Mouse (Mus musculus) myocyte (in vitro differentiated cells): ENCODE results near the gene Hbq1b. TPM values are rescaled to one million over a fixed set of nuclear protein-coding genes. Genes with fewer than 3 reads are reported as not detected.
"Not testable (repeated sequence)": the region's sequence is repeated elsewhere in the genome, so short reads cannot be mapped to it uniquely, and the experiment has no call there.

Source experiments
- H3K27me3 ChIP-seq: one replicate; pipeline ENCODE4 v1.6.1; 2011; ENCODE audit not compliant: control insufficient read depth, insufficient read depth, insufficient read length
- H3K36me3 ChIP-seq: one replicate; pipeline ENCODE4 v1.6.1; 2011; ENCODE audit not compliant: control insufficient read depth, insufficient read depth
- H3K4me2 ChIP-seq: one replicate; pipeline ENCODE4 v1.6.1; 2011; ENCODE audit warnings: low read depth, control low read depth
- H3K4me3 ChIP-seq: one replicate; pipeline ENCODE4 v1.5.1; 2011; ENCODE audit warnings: mild to moderate bottlenecking, control low read depth, moderate library complexity
- H3K79me2 ChIP-seq: one replicate; pipeline ENCODE4 v1.6.1; 2011; ENCODE audit not compliant: control insufficient read depth, insufficient read depth
- H3ac ChIP-seq: one replicate; pipeline ENCODE4 v1.6.1; 2011; ENCODE audit not compliant: control insufficient read depth, insufficient read length
- CEBPB ChIP-seq: IDR thresholded peaks from 2 replicates; pipeline ENCODE4 v1.6.1; 2011; ENCODE audit warnings: mild to moderate bottlenecking, moderate library complexity; ENCODE audit not compliant: poor library complexity, insufficient read depth, severe bottlenecking
- E2F4 ChIP-seq: IDR thresholded peaks from one replicate; pipeline ENCODE4 v1.6.1; 2011; ENCODE audit warnings: mild to moderate bottlenecking, control low read depth, moderate library complexity; ENCODE audit not compliant: insufficient read depth
- MAX ChIP-seq: IDR thresholded peaks from one replicate; pipeline ENCODE4 v1.6.1; 2011; ENCODE audit warnings: low read depth, mild to moderate bottlenecking, control low read depth
- MYOD1 ChIP-seq, 3 experiments: IDR thresholded peaks; one replicate each; pipeline ENCODE4 v1.6.1; 2011; ENCODE audit warnings: control low read depth in 2 of 3, low read depth in 2 of 3, mild to moderate bottlenecking in 2 of 3, moderate library complexity in 1 of 3; ENCODE audit not compliant: insufficient read length in 2 of 3, control insufficient read depth in 1 of 3
- MYOG ChIP-seq, 3 experiments: IDR thresholded peaks; one replicate each; pipeline ENCODE4 v1.6.1; 2011; ENCODE audit warnings: control low read depth in 2 of 3, low read depth in 2 of 3, mild to moderate bottlenecking in 2 of 3; ENCODE audit not compliant: insufficient read length in 2 of 3, control insufficient read depth in 1 of 3, insufficient read depth in 1 of 3
- POLR2A ChIP-seq: IDR thresholded peaks from one replicate; pipeline ENCODE4 v1.6.1; 2011; ENCODE audit warnings: low read depth, mild to moderate bottlenecking, control low read depth, moderate library complexity; ENCODE audit not compliant: insufficient read length
- POLR2AphosphoS2 ChIP-seq: IDR thresholded peaks from one replicate; pipeline ENCODE4 v1.6.1; 2011; ENCODE audit warnings: low read depth, control low read depth; ENCODE audit not compliant: insufficient read length
- REST ChIP-seq: IDR thresholded peaks from one replicate; pipeline ENCODE4 v1.6.1; 2011; ENCODE audit warnings: mild to moderate bottlenecking, control low read depth, moderate library complexity; ENCODE audit not compliant: insufficient read depth, insufficient read length
- SRF ChIP-seq: IDR thresholded peaks from one replicate; pipeline ENCODE4 v1.6.1; 2011; ENCODE audit warnings: low read depth; ENCODE audit not compliant: control insufficient read depth, insufficient read length
- TCF12 ChIP-seq: IDR thresholded peaks from one replicate; pipeline ENCODE4 v1.6.1; 2011; ENCODE audit warnings: mild to moderate bottlenecking, control low read depth; ENCODE audit not compliant: poor library complexity, insufficient read depth, severe bottlenecking
- TCF3 ChIP-seq: IDR thresholded peaks from one replicate; pipeline ENCODE4 v1.6.1; 2011; ENCODE audit warnings: low read depth, control low read depth; ENCODE audit not compliant: insufficient read length
- USF1 ChIP-seq: IDR thresholded peaks from one replicate; pipeline ENCODE4 v1.6.1; 2011; ENCODE audit warnings: low read depth, mild to moderate bottlenecking, control low read depth, moderate library complexity
- polyA plus RNA-seq: library from polyadenylated mRNA; unstranded; fragments of >200 nt; fragmentation: generic; extraction: Trizol; gene quantifications from one replicate; pipeline ENCODE4 v1.2.1, GENCODE M21; 2012; ENCODE audit warnings: missing spikeins

Gene Hbq1b
- polyA plus RNA-seq, 1 experiment = 0.16 TPM

DNA sequence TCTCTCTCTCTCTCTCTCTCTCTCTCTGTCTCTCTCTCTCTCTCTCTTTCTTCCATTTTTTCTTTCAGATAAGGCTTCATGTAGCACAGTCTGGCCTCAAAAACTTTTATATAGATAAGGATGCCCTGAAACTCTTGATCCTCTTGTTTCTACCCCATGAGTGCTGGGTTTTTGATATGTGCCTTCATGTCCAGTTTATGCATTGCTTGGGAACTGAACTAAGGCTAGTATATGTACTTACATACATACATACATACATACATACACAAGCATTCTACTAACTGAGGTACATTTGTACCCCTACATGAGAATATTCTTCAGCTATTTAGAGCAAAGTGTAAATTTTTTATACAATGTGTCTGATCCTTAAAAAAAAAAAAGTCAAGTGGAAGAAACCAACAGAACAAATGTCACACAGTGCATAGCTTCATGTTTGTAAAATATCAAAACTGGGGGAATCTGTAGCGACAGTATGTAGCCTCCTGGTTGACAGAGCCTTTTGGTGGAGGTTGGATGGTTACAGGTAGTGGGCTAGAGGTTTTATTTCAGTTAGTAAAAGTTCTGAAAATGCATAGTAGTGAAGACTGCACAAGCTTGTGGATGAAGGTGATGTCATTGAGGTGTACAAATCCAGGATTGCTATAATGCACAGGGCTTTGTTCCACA is 11.2 kb downstream of the Hbq1b start:
- no peak overlapping the region for H3K4me3 ChIP-seq
- TF ChIP-seq USF1 = no peak
- TF ChIP-seq CEBPB = no peak
- no peak for TF ChIP-seq REST
- TF ChIP-seq MYOD1 (IDR thresholded peaks at IDR 0.05; ENCODE audit: control insufficient read depth in 1 of 3, insufficient read length in 2 of 3, low read depth in 2 of 3) = no peak
- no peak for TF ChIP-seq TCF12
- TF ChIP-seq TCF3 = no peak
- TF ChIP-seq POLR2A = no peak
- TF ChIP-seq E2F4 = no peak
- no peak for TF ChIP-seq SRF
- TF ChIP-seq POLR2AphosphoS2 = no peak
- no peak for TF ChIP-seq MYOG (IDR thresholded peaks at IDR 0.05; ENCODE audit: control insufficient read depth in 1 of 3, insufficient read depth in 1 of 3, insufficient read length in 2 of 3, low read depth in 2 of 3)
- TF ChIP-seq MAX = no peak

GRCm38 (mm10) chr11:32298532-32298918 is 11.8 kb downstream of the Hbq1b start:
- no peaks in the 10 kb centered on the region for H3K36me3 ChIP-seq
- TF ChIP-seq POLR2AphosphoS2 = no peak
- TF ChIP-seq TCF12 = no peak
- TF ChIP-seq USF1 = no peak
- no peak for TF ChIP-seq MAX
- TF ChIP-seq TCF3 = no peak
- TF ChIP-seq MYOG (IDR thresholded peaks at IDR 0.05; ENCODE audit: control insufficient read depth in 1 of 3, insufficient read depth in 1 of 3, insufficient read length in 2 of 3, low read depth in 2 of 3) = no peak
- TF ChIP-seq REST = no peak
- no peaks in the 10 kb centered on the region for H3K79me2 ChIP-seq
- H3ac ChIP-seq = no peak overlapping the region
- no peak overlapping the region for H3K4me3 ChIP-seq
- H3K4me2 ChIP-seq = no peak overlapping the region
- no peaks in the 10 kb centered on the region for H3K27me3 ChIP-seq

More for the DNA sequence above, 11.2 kb downstream of the Hbq1b start:
- Histone ChIP-seq H3K4me2 (no peak overlapping the region), H3K36me3 (no peaks in the 10 kb centered on the region), H3K27me3 (no peaks in the 10 kb centered on the region), H3K79me2 (no peaks in the 10 kb centered on the region), H3ac (no peak overlapping the region)

DNA sequence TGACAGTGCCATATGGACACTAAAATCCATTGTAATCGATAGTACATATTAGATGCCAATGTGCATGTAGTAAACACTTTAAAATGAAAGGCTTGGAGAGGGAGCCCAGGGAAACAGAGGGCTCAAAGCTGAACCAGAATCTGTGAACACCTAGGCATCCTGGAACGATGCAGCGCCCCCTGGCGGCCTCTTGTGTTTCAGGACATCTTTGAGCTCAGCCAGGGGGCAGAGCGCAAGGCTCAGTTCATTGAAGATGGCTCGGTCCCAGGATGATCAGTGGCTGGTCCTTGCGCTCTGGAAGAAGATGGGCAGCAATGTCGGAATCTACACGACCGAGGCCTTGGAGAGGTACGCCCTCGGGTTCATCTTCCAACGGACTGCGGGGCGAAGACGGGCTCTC is 13.1 kb downstream of the Hbq1b start, which contains the start of gene Hbq1a:
Gene Hbq1a, plus strand, starts transcription at position 205 of the 400 bp plus-strand sequence.
- H3K4me2 ChIP-seq = peak within 1 kb of the TSS; percentile 38
- H3K4me3 ChIP-seq, H3ac ChIP-seq: not testable (repeated sequence)

DNA sequence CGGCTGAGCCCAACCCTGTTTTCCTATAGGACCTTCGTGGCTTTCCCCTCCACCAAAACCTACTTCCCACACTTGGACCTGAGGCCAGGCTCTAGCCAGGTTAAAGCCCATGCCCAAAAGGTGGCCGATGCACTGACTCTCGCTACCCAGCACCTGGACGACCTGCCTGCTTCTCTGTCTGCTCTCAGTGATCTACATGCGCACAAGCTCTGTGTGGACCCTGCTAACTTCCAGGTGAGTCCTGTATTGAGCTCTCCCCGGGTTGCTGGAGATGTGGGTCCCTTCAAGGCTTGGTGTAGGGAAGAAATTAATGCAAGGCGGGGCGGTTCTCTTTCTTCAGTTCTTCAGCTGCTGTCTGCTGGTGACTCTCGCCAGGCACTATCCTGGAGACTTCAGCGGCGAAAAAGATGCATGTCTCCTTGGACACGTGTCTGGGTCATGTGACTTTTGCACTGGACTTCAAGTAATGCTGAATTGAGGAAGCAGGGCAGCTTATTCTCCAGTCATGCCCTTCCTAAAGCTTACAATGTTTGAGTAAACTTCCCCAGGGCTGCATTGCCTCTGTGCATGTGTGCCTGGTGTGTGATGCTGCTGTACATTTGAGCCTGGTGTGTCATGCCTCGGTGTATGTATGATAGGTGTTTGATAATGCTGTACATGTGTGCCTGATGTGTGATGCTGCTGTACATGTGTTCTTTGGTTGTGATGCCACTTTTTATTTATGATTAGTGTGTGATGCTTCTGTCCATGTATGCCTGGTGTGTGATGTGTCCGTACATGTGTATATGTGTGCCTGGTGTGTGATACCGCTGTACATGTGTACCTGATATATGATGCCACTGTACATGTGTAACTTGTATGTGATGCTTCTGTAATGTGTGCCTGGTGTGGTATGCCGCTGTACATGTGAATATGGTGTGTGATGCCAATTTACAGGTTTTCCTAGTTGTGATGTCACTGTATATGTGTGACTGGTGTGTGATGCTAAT is 13.8 kb downstream of the Hbq1b start:
- Histone ChIP-seq H3K36me3 (no peaks in the 10 kb centered on the region), H3K79me2 (no peaks in the 10 kb centered on the region), H3ac (no peak overlapping the region), H3K27me3 (peaks cover 7% of the 10 kb centered on the region), H3K4me2 (peak overlapping the region; percentile 38), H3K4me3 (no peak overlapping the region)
- TF ChIP-seq REST (no peak), TCF3 (no peak), POLR2A (no peak), USF1 (peak; percentile 62), TCF12 (no peak)

More for the DNA sequence above, 13.1 kb downstream of the Hbq1b start, which contains the start of gene Hbq1a:
- H3K27me3 ChIP-seq, H3K79me2 ChIP-seq, H3K36me3 ChIP-seq: not testable (repeated sequence)

- Histone ChIP-seq H3ac (no peak overlapping the region), H3K4me2 (no peak overlapping the region), H3K79me2 (no peaks in the 10 kb centered on the region), H3K4me3 (no peak overlapping the region), H3K36me3 (no peaks in the 10 kb centered on the region), H3K27me3 (peaks cover 7% of the 10 kb centered on the region)
- no peak for TF ChIP-seq USF1
- TF ChIP-seq POLR2AphosphoS2 = no peak
- TF ChIP-seq CEBPB = no peak
- TF ChIP-seq TCF3 = no peak
- no peak for TF ChIP-seq MYOG (IDR thresholded peaks at IDR 0.05; ENCODE audit: control insufficient read depth in 1 of 3, insufficient read depth in 1 of 3, insufficient read length in 2 of 3, low read depth in 2 of 3)
- TF ChIP-seq POLR2A = no peak
- no peak for TF ChIP-seq MYOD1 (IDR thresholded peaks at IDR 0.05; ENCODE audit: control insufficient read depth in 1 of 3, insufficient read length in 2 of 3, low read depth in 2 of 3)
Measured at GRCm38 (mm10) chr11:32301506-32301905, 14.7 kb downstream of the Hbq1b start.
